Mouse (Mus musculus) 3134 (cell line): ENCODE data around the gene Tpx2.

ENCODE experiments used
- DNase-seq: peaks from one replicate; pipeline ENCODE4 v3.0.0-alpha.2; 2011; ENCODE audit warnings: low spot score; ENCODE audit not compliant: insufficient read length; ENCODE audit errors: extremely low read depth

The Tpx2 gene

GRCm38 (mm10) chr2:152941776-152942175 is 94.0 kb downstream of the Tpx2 start:
- no peak for DNase-seq

GRCm38 (mm10) chr2:152942898-152943515 is 95.2 kb downstream of the Tpx2 start:
- DNase-seq, result no peak

GRCm38 (mm10) chr2:152943568-152943967 is 95.8 kb downstream of the Tpx2 start:
- no peak for DNase-seq

DNA sequence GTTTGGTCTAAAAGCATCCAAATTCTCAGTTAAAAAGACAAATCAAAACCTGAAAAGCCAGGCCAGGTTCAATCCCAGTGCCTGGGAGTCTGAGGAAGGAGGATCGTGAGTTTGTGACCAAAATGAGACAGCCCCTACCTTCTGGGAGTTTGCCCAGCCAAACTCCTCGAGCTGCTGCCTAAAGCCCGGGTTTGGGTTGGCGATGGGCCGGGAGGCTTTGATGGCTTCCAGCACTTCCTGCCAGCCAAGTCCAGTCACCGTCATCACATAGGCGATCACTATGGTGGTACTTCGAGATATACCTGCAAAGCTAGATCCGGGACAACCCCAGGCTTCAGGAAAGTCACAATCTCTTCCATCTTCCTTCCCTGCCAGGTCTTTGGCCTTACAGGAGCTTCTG is 96.2 kb downstream of the Tpx2 start:
- no peak for DNase-seq
